Mouse (Mus musculus): ENCODE data around the gene Slc5a11. TPM values are rescaled to one million over a fixed set of nuclear protein-coding genes. Genes with fewer than 3 reads are reported as not detected.

The Slc5a11 gene
- total RNA-seq, 2 experiments from 2014 or later = 1.5 TPM; not detected in 1

DNA sequence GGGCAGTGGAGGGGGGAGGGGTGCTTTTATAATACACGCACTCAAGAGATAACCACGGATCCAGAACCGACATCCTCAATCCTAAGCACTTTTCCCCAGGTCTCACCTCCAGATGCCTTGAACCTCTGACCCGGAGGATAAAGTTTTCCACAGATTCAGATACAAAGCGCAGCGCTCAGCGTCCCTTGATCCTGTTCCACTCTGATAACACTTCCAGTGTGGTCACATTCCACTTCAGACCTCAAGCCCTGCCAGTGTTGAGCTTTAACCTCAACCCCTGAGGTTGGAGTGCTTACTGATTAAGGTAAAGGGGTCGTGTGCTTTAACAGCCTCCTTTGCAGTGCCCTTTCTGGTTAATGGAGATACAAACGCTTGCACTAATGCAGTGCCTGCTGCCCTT, 4.7 kb upstream of the Slc5a11 start:
- ATAC-seq (replicated peaks; ENCODE audit: low FRiP score, poor library complexity, severe bottlenecking) = no peak

GRCm38 (mm10) chr7:123211461-123211860, 3.1 kb upstream of the Slc5a11 start:
- no peak for ATAC-seq (replicated peaks; ENCODE audit: low FRiP score, poor library complexity, severe bottlenecking)

DNA sequence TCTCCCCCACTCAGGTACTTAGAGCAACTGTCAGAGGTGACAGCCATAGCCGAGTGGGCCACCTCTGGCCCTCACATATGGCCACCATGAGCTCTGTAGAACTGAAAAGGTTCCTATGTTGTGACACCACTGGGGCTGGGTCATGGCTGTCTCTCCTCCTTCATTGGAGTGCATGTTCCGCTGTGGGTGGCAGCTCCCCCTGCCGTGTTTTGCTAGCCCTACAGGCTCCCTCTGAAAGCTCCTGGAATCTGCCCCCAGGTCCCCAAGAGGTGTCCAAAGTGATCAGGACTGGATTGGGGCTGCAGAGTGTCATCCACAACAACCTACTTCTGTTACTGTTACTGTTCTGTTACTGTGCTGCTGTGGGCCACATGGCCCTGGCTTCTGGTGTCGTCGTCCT, 2.3 kb upstream of the Slc5a11 start:
- ATAC-seq (replicated peaks; ENCODE audit: low FRiP score, poor library complexity, severe bottlenecking) = no peak

- no peak for ATAC-seq (replicated peaks; ENCODE audit: low FRiP score, poor library complexity, severe bottlenecking)
Observed at GRCm38 (mm10) chr7:123215138-123215537, 558 bp downstream of the Slc5a11 start.

GRCm38 (mm10) chr7:123217448-123218354, 3.1 kb downstream of the Slc5a11 start:
- ATAC-seq (replicated peaks; ENCODE audit: low FRiP score, poor library complexity, severe bottlenecking) = no peak

DNA sequence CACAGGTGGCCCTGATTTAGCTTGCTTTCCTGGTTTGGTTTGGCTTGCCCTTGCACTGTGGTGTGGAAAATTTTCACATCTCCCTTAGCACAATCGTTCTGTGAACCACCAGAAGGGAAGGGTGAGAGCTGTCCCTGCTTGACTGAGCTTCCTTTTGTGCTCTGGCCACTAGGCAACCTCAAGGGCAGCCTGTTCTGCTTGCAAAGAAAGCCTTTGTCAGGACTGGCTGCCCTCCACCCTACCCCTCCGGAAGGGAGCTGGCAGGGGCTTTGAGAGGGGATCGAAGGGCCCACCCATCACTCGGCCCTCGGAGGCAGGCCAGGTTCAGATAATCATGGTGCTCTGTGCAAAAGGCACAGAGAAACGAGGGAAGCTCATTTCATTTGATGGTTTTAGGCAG, 4.0 kb downstream of the Slc5a11 start:
- no peak for ATAC-seq (replicated peaks; ENCODE audit: low FRiP score, poor library complexity, severe bottlenecking)

- ATAC-seq (replicated peaks; ENCODE audit: low FRiP score, poor library complexity, severe bottlenecking) = no peak
Observed at GRCm38 (mm10) chr7:123219781-123220632, 5.4 kb downstream of the Slc5a11 start.

GRCm38 (mm10) chr7:123220633-123220942, 6.0 kb downstream of the Slc5a11 start:
- ATAC-seq (replicated peaks; ENCODE audit: low FRiP score, poor library complexity, severe bottlenecking) = no peak

DNA sequence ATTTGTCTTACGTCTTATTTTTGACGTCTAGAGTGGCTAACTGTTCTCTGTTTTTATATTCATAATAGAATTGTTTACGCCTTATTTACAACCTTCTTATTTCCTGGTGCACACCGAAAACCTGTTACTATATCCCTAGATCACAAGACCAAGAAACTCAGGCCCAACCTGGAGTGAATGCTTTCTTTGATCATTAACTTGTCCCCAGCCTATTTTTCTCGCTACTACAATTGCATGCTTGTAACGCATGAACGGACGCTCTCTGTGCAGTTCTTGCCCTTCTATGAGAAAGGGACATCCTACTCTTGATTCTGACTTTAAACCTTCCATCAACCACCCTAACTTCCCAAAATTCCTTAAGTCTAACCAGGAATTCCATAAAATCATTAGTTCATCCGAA, 9.5 kb downstream of the Slc5a11 start:
- ATAC-seq (replicated peaks; ENCODE audit: low FRiP score, poor library complexity, severe bottlenecking) = no peak

DNA sequence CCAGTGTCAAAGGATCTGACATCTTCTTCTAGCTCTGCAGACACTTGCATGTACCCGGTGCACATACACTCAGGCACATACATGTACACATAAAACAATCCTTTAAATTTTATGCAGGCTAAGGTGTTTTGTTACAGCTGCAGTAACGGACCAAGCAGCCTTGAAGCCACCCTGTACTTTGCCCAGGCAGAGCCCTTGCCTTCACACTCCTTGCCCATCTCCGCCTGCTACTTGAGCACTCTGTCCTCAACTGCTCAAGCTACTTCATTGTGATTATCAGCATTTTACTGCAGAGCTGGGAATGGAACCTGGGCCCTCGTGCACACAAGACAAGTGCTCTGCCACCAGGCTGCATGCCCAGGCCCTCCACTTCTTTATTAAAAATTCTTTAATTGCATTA, 10.6 kb downstream of the Slc5a11 start:
- no peak for ATAC-seq (replicated peaks; ENCODE audit: low FRiP score, poor library complexity, severe bottlenecking)

GRCm38 (mm10) chr7:123235449-123235848, 20.9 kb downstream of the Slc5a11 start:
- no peak for ATAC-seq (replicated peaks; ENCODE audit: low FRiP score, poor library complexity, severe bottlenecking)

GRCm38 (mm10) chr7:123238621-123239020, 24.0 kb downstream of the Slc5a11 start:
- no peak for ATAC-seq (replicated peaks; ENCODE audit: low FRiP score, poor library complexity, severe bottlenecking)

- no peak for ATAC-seq (replicated peaks; ENCODE audit: low FRiP score, poor library complexity, severe bottlenecking)
Observed at GRCm38 (mm10) chr7:123240064-123240463, 25.5 kb downstream of the Slc5a11 start.

DNA sequence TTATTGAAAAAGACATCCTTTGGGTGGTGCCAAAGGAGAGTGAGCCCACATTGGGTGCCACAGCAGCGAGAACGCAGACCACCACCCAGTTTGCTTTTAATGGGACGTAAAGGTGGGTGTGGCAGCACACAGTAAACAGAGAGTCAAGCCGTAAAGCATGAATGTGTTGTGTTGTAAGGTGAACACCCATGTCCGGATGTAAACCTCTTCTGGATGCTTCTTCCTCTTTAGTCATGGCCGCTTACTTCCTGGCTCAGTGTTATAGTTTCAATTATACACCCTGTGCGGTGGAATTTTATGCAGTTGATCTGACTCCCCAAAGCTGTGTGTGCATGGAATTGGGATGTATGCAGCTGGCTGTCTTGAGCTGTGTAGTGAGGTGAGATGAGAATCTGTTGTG, 27.7 kb downstream of the Slc5a11 start:
- no peak for ATAC-seq (replicated peaks; ENCODE audit: low FRiP score, poor library complexity, severe bottlenecking)

GRCm38 (mm10) chr7:123244833-123245232, 30.3 kb downstream of the Slc5a11 start:
- ATAC-seq (replicated peaks; ENCODE audit: low FRiP score, poor library complexity, severe bottlenecking) = no peak

GRCm38 (mm10) chr7:123246504-123247084, 32.0 kb downstream of the Slc5a11 start:
- ATAC-seq (replicated peaks; ENCODE audit: low FRiP score, poor library complexity, severe bottlenecking) = no peak

DNA sequence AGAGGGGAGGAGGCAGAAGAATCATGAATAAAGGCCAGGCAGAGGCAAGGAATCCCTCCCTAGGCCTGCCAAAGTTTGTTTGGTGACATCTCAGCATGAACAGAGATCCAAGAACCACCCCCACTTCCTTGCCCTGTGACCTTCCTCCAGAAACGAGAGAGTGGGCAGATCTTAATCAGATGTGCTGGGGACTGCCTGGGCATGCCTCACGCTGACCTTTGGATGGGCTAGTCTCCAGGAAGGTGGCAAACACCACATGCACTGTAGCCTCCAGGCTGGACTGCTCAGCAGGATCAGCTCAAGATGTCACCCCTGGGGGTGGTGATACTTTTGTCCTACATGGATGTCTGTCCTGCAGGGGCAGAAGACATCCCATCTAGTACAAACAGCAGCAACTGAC, 33.6 kb downstream of the Slc5a11 start:
- no peak for ATAC-seq (replicated peaks; ENCODE audit: low FRiP score, poor library complexity, severe bottlenecking)

DNA sequence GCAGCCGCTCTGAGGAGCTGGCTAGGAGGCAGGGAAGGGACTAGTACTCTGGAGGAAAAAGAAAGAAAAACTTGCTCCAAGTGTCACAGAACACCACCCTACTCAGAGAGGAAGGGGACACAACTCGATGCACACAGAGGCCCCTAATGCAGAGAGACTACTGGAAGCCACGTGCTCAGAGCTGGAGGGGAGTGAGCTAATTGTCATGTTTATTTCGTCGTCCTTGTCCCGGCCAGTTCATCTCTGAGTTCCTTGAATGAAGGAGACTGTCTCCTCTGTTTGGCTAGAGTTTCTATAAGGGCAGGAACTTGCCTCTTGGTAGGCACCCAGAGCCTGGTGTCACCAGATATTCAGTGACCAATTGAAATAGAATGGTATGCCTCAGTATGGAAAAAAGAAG, 36.8 kb downstream of the Slc5a11 start:
- no peak for ATAC-seq (replicated peaks; ENCODE audit: low FRiP score, poor library complexity, severe bottlenecking)

DNA sequence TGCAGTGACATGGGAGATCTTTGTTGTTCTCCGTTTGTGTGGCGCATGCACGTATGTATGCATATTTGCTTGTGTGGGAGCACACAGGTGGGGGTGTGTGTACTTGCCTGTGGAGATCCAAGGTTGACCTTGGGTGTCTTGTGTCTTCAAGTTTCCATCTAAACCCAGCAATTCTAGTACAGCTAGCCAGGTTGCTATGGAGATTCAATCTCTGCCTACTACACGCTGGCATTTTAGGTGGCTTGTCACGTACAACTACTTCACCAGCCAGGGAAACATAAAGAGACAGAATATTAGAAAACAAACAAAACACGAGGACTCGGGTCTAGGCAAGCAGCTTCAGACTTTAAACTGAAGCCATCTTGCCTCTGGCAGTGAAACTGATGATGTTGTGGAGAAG, 38.8 kb downstream of the Slc5a11 start:
- ATAC-seq (replicated peaks; ENCODE audit: low FRiP score, poor library complexity, severe bottlenecking) = no peak

DNA sequence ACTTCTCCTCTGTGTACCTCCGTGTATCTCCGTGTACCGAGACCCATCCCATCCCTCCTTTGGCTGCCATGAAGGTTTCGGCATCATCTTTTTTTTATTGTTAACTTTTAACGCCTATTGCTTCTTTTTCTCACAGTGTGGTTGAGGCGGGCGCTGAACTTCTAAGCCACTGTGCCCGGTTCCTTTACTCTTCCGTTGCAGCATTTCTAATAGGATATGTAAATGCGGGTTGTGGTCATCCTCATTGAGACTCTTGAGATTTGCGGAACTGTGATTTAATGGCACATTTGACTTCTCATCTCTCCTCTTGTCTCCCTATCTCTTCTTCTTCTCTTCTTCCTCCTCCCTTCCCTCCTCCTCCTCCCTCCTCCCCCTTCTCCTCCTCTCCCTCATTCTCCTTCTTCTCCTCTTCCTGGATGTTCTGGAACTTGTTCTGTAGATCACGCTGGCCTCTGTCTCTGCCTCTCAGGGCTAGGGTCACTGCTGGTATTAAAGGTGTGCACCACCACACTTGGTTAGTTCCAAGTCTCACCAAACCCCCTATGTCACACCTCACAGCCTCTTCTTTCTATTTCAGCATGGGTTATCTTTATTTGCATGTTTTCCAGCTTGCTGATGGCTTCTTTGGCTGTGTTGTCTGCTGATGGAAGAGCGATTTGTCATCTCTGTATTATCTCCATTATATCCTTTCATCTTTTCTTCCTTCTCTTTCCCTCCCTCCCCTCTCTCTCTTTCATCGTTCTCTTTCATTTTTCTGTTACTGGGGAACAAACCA, 39.8 kb downstream of the Slc5a11 start:
- ATAC-seq (replicated peaks; ENCODE audit: low FRiP score, poor library complexity, severe bottlenecking) = no peak

Measured in erythroblast, adult 5-6 weeks (primary cell).